Mouse (Mus musculus): ENCODE measurements at regions not wholly inside any gene's neighbourhood (a gene's known extent, or its start where the extent isn't known, plus 50 kb on each side); places are given as distances from the start of the nearest gene placed in this dataset.

GRCm38 (mm10) chr2:51236852-51237251 lies 87.9 kb upstream of the Rnd3 start:
- TF ChIP-seq CTCF (IDR thresholded peaks at IDR 0.05) (no peak), POLR2A (IDR thresholded peaks at IDR 0.05; ENCODE audit: insufficient read depth, low read depth, low read length) (no peak)

Measured in heart, adult 2 months (tissue).